Mouse (Mus musculus) forebrain, embryonic 14.5 days (tissue): ENCODE results near the gene Dnah17. TPM values are rescaled to one million over a fixed set of nuclear protein-coding genes. Genes with fewer than 3 reads are reported as not detected.

Source experiments
- ATAC-seq: fragments of 200-750 bp; cut with Nextera tagmentation; 2 replicates; pipeline ENCODE4 v1.8.0; 2017; ENCODE audit warnings: mild to moderate bottlenecking, moderate library complexity
- DNase-seq: peaks from one replicate; pipeline ENCODE4 v3.0.0-alpha.2; 2015; ENCODE audit warnings: low spot score
- H3K27ac ChIP-seq: fragments of 300-500 bp; sonication (generic); 2 replicates; pipeline ENCODE4 v1.5.1; 2014; ENCODE audit warnings: low read depth, mild to moderate bottlenecking, control low read depth, low read length, moderate library complexity
- H3K27me3 ChIP-seq: fragments of 300-500 bp; sonication (generic); replicated peaks from 2 replicates; pipeline ENCODE4 v1.6.1; 2014; ENCODE audit warnings: low read length, control low read depth, mixed read lengths; ENCODE audit not compliant: control insufficient read depth, insufficient read depth
- H3K36me3 ChIP-seq: fragments of 300-500 bp; sonication (generic); 2 replicates; pipeline ENCODE4 v1.6.1; 2014; ENCODE audit warnings: low read length, control low read depth; ENCODE audit not compliant: control insufficient read depth, insufficient read depth
- H3K4me1 ChIP-seq: fragments of 300-500 bp; sonication (generic); 2 replicates; pipeline ENCODE4 v1.6.1; 2014; ENCODE audit warnings: antibody characterized with exemption, low read length, control low read depth; ENCODE audit not compliant: control insufficient read depth, insufficient read depth
- H3K4me2 ChIP-seq: fragments of 300-500 bp; sonication (generic); 2 replicates; pipeline ENCODE4 v1.6.1; 2014; ENCODE audit warnings: mild to moderate bottlenecking, control low read depth, low read length
- H3K4me3 ChIP-seq: fragments of 300-500 bp; sonication (generic); 2 replicates; pipeline ENCODE4 v1.5.1; 2014; ENCODE audit warnings: low read depth, low read length, control low read depth
- H3K9ac ChIP-seq: fragments of 300-500 bp; sonication (generic); 2 replicates; pipeline ENCODE4 v1.6.1; 2014; ENCODE audit warnings: mild to moderate bottlenecking, low read length, control low read depth, moderate library complexity
- H3K9me3 ChIP-seq: fragments of 300-500 bp; sonication (generic); replicated peaks from 2 replicates; pipeline ENCODE4 v1.6.1; 2016; ENCODE audit warnings: low read length, control low read depth, mixed read lengths; ENCODE audit not compliant: control insufficient read depth
- whole genome bisulfite sequencing: fragments of 180-500 bp; shearing (Covaris S2); extraction: QIAGEN DNeasy Blood & Tissue Kit; methylation state at CpG from one replicate; pipeline ENCODE4 v1.1.7; 2014; 5-methylcytosine and 5-hydroxymethylcytosine counted together
- polyA plus RNA-seq: library from polyadenylated mRNA; unstranded; fragments of >200 nt; fragmentation: Nextera tagmentation; extraction: Ambion mirVana; gene quantifications from 2 replicates; pipeline ENCODE4 v1.2.1, GENCODE M21; 2014

Dnah17 gene
- polyA plus RNA-seq, 1 experiment from 2014 or later = 0.08 TPM

DNA sequence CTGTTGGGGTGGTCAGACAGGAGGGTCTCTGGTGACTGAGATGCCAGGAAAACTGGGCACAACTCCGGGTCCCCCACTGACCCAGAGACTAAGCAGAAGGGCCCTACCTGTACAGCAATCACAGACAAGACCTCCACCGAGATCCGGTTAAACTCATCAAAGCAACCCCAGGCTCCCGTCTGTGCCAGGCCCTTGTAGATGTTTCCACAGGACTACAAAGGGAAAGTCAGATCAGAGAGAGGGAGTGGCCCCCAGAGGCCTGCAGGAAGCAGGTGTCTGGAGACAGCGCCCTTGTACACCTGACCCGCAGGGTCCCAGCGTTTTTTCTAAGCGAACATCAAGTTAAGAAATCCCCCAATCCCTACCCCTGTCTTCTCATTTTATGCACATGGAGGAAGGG, 44.5 kb downstream of the Dnah17 start:
- Histone ChIP-seq H3K4me3 (no peak overlapping the region), H3K9ac (no peak overlapping the region), H3K9me3 (no peaks in the 10 kb centered on the region; the same call in 1 of the 2 replicates), H3K27ac (no peak overlapping the region), H3K4me1 (no peaks in the 10 kb centered on the region), H3K27me3 (no peaks in the 10 kb centered on the region), H3K4me2 (no peak overlapping the region), H3K36me3 (no peaks in the 10 kb centered on the region)
- ATAC-seq = no peak
- 81% methylated on average over 8 of the region's 8 CpGs for WGBS
- DNase-seq = no peak

DNA sequence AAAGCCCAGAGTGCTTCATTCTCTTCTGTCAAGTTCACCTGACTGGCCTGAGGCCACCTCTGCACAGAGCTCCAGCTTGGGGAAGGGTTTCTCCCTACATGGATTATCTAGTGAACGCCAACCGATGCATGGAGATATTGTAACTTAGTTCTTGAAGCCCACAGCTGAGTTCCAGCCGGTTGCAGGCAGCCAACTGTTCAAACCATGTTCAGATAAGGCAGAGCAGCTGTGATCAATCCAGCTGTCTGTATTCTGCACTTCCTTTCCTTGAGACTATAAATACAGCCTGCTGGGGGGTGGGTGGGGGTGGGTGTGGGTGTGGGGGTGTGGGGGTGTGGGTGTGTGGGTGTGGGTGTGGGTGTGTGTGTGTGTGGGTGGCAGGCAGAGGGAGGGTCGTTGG, 45.3 kb downstream of the Dnah17 start:
- H3K4me3 ChIP-seq = no peak overlapping the region
- no peaks in the 10 kb centered on the region for H3K27me3 ChIP-seq
- DNase-seq (no peak), ATAC-seq (no peak)
- H3K4me2 ChIP-seq = no peak overlapping the region
- H3K4me1 ChIP-seq = no peaks in the 10 kb centered on the region
- 83% methylated on average over 4 of the region's 4 CpGs for whole genome bisulfite sequencing
- H3K36me3 ChIP-seq = no peaks in the 10 kb centered on the region
- H3K9me3 ChIP-seq = no peaks in the 10 kb centered on the region
- no peak overlapping the region for H3K27ac ChIP-seq
- no peak overlapping the region for H3K9ac ChIP-seq

DNA sequence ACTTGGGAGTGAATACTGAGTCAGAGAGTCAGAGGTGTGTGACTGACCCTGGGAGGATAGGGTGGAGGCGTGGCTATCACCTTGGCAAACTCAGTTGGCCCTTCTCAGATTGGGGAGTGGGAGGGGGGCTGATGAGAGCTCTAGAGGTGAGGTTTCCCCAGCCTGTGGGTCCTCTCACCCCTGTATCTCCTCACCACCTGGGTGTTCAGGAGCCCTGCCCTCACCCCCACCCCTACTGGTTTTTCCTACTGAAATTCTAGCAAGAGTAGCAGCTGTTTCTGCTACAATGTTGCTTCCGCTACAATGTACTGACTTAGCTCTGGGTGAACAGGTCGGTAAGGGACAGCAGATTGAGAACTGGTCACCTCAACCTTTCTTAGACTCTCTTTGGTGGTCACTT, 46.2 kb downstream of the Dnah17 start:
- WGBS = 76% methylated on average over 3 of the region's 3 CpGs
- ATAC-seq = no peak
- H3K9ac ChIP-seq = no peak overlapping the region

DNA sequence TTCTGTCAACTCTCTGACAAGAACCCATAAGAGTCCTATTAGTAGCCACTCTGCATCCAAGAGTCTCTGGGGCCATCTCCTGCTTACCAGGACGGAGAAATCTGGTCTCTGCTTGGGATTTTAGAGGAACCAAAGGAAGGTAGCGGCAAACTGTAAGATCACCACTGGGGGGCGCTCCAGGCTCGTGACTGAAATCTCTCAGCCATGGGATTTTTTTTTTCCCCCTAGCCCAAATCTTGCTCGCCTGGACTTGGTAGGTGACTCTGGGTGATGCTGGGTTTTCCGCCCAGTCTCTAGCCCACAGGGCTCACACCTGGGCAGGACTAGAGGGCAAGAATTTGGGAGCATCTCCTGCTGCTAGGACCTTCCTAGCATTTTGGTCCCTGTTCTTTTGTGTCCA, 46.6 kb downstream of the Dnah17 start:
- H3K4me2 ChIP-seq = no peak overlapping the region
- WGBS = 8% methylated on average over 6 of the region's 6 CpGs
- no peaks in the 10 kb centered on the region for H3K36me3 ChIP-seq
- DNase-seq (peak; percentile 80), ATAC-seq (no peak)
- no peaks in the 10 kb centered on the region for H3K27me3 ChIP-seq
- no peak overlapping the region for H3K4me3 ChIP-seq
- H3K9ac ChIP-seq = no peak overlapping the region
- H3K4me1 ChIP-seq = no peaks in the 10 kb centered on the region
- H3K9me3 ChIP-seq = no peaks in the 10 kb centered on the region
- H3K27ac ChIP-seq = no peak overlapping the region

More for the DNA sequence above, 46.2 kb downstream of the Dnah17 start:
- H3K36me3 ChIP-seq = no peaks in the 10 kb centered on the region
- no peak overlapping the region for H3K27ac ChIP-seq
- H3K4me1 ChIP-seq = no peaks in the 10 kb centered on the region
- no peak overlapping the region for H3K4me2 ChIP-seq
- H3K27me3 ChIP-seq = no peaks in the 10 kb centered on the region
- no peaks in the 10 kb centered on the region for H3K9me3 ChIP-seq
- DNase-seq = no peak
- no peak overlapping the region for H3K4me3 ChIP-seq

DNA sequence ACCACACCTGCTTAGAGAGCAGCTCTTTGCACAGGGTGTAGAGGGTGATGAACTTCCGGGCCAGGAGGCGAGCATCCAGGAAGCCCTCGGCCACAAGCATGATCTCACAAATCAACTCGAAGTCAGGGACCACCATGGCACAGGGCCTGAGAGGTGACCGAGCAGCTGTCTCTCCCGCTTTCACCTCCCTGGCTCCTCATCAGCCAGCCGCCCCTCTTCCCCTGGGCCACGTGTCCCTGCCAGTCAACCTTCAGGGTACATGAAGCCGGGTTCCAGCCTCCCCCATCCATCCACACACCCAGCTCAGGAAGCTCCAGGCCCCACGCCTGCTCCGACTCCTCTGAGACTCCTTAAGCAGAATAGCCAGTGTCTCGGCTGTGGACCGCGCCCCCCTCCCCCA, 48.1 kb downstream of the Dnah17 start:
- Histone ChIP-seq H3K4me3 (no peak overlapping the region), H3K36me3 (no peaks in the 10 kb centered on the region), H3K27ac (no peak overlapping the region), H3K4me1 (no peaks in the 10 kb centered on the region), H3K27me3 (no peaks in the 10 kb centered on the region), H3K9ac (no peak overlapping the region), H3K9me3 (no peaks in the 10 kb centered on the region), H3K4me2 (no peak overlapping the region)
- 93% methylated on average over 14 of the region's 14 CpGs for WGBS
- DNase-seq (no peak), ATAC-seq (no peak)

DNA sequence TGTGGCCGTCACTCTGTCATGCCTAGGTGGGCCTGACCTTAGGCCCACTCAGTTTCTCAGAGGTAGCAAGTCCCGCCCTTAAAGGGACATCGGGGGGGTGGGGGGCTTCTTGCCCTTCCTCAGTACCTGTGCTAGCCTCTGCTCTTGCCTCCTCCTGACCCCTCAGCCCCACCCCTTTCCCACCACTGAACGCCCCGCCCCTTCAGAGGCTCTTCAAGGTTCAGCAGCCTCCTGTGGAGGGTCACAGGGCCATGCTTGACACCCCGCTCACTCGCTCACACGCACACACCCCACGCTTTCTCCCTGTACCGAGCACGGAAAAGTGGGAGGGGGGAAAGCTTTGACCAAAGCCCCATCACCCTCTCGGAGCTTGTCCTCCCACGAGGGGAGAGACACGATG, 50.7 kb downstream of the Dnah17 start:
- Histone ChIP-seq H3K27ac (no peak overlapping the region), H3K36me3 (no peaks in the 10 kb centered on the region), H3K4me2 (no peak overlapping the region), H3K27me3 (no peaks in the 10 kb centered on the region), H3K4me1 (no peaks in the 10 kb centered on the region), H3K9me3 (no peaks in the 10 kb centered on the region), H3K9ac (no peak overlapping the region), H3K4me3 (no peak overlapping the region)
- DNase-seq (no peak), ATAC-seq (no peak)
- WGBS = 85% methylated on average over 14 of the region's 14 CpGs

DNA sequence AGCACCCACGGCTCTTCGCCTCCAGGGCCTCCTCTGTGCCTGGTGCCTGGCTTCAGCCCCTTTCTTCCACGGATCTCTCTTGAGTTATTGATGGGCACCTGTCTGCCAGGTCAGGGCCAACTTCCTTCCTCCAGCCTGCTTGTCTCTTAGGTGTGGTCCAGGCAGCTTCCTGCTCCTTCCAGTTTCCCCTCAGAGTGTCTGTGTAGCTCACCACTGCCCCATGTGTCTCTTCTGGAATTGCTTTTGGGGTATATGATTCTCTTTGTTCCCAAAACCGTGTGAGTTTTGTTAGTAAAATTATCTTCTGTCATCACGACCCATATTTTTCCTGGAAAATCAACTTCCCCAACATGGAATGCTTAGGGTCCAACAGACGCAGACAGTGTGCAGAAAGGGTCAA, 53.5 kb downstream of the Dnah17 start:
- Histone ChIP-seq H3K27ac (no peak overlapping the region), H3K36me3 (no peaks in the 10 kb centered on the region), H3K9me3 (no peaks in the 10 kb centered on the region), H3K9ac (no peak overlapping the region), H3K4me3 (no peak overlapping the region), H3K27me3 (no peaks in the 10 kb centered on the region), H3K4me1 (no peaks in the 10 kb centered on the region), H3K4me2 (no peak overlapping the region)
- DNase-seq (no peak), ATAC-seq (no peak)
- 87% methylated on average over 6 of the region's 6 CpGs for whole genome bisulfite sequencing

DNA sequence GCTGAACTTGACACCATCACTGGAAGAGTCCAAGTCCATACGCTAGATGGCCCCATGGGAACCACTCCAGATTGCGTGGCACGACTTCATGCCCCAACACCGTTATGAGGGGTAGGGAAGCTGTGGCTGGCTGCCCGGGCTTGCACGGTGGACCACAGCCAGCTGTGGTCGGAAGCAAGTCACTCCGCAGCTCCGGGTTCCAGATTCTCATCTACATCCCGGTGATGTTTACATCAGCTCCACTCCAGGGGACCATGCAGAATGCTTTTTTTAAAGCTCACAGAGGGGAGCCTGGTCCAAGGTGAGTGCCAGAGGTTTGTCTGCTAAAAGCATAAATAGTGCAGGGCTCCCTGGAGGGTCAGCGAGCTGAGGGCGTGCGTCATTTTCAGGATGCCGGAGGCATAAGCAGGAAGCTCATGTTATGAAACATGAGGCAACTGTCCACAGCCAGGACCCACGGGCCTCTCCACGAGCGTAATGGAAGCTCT, 55.4 kb downstream of the Dnah17 start:
- Histone ChIP-seq H3K27ac (no peak overlapping the region), H3K36me3 (no peaks in the 10 kb centered on the region), H3K4me1 (no peaks in the 10 kb centered on the region), H3K9me3 (no peaks in the 10 kb centered on the region), H3K27me3 (no peaks in the 10 kb centered on the region), H3K4me2 (no peak overlapping the region), H3K9ac (no peak overlapping the region), H3K4me3 (no peak overlapping the region)
- no peak for ATAC-seq
- no peak for DNase-seq
- 84% methylated on average over 17 of the region's 17 CpGs for WGBS

DNA sequence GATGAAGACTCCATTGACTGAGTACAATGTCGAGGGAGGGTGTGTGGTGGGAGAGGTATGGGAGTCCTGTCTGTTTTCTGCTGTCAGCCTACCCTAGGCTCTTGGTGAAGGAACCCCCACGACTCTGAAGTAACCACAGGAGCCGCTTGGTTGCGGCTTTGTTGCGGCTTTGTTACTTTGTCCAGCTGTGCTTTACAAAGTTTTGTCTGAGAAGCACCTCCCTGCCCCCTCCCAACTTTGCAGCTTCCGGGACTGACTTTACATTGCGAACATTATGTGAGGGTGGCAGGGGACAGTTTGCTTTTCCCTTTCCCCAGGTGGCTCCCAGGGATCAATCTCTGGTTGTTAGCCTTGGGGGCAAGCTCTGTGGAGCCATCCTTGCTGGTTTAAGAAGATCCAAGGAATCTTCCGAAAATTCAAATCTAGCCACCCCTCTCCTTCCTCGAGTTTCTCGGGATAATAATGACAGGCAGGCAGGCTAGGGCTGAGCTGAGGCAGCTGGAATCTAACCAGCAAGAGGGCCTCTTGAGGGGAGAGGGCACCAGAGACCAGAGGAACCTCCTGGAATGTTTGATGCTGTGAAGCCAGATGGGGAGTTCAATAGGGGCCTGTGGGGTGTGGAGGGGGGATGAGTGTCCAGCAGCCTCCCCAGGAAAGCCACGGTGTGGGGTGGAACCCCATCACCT, 59.1 kb downstream of the Dnah17 start:
- Histone ChIP-seq H3K27ac (no peak overlapping the region), H3K4me1 (no peaks in the 10 kb centered on the region), H3K27me3 (no peaks in the 10 kb centered on the region), H3K9ac (no peak overlapping the region), H3K36me3 (no peaks in the 10 kb centered on the region), H3K9me3 (no peaks in the 10 kb centered on the region), H3K4me3 (no peak overlapping the region), H3K4me2 (no peak overlapping the region)
- ATAC-seq (no peak), DNase-seq (no peak)
- 35% methylated on average over 11 of the region's 11 CpGs for WGBS
